Mouse (Mus musculus) frontal cortex, postnatal 10 days (tissue): ENCODE results near the gene Gucd1.
A peak's percentile ranks its signal among the peaks of the same experiment; 100 is the strongest.
"Not testable (repeated sequence)": the region's sequence is repeated elsewhere in the genome, so short reads cannot be mapped to it uniquely, and the experiment has no call there.

Experiments used
- DNase-seq, 2 experiments: peaks; one replicate each; pipeline ENCODE4 v3.0.0; 2022; ENCODE audit warnings: low spot score in 2 of 2, mixed read lengths in 1 of 2

Gene Gucd1

DNA sequence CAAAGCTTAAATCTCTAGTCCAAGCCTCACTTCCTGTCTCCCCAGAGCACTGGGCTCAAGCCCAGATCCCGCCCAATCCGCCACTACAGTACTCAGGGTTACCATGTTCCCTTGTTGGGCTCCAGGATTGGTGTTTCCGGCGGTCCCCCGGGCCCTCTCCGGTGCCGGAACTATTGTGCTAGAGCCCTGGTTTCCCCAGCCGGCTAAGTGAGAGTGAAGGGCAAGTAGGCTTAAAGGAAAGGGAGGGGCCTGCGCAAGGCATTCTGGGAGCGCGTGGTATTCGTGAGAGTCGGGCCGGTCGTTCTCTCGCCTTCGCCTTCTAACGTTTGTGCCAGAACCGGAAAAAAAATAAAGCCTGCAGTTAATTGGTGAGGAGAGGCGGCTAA, at the start of gene Gucd1:
Gene Gucd1 (minus strand): TSS at position 215 of the 386 bp plus-strand sequence.
- DNase-seq: peak; percentile 97 to 98

DNA sequence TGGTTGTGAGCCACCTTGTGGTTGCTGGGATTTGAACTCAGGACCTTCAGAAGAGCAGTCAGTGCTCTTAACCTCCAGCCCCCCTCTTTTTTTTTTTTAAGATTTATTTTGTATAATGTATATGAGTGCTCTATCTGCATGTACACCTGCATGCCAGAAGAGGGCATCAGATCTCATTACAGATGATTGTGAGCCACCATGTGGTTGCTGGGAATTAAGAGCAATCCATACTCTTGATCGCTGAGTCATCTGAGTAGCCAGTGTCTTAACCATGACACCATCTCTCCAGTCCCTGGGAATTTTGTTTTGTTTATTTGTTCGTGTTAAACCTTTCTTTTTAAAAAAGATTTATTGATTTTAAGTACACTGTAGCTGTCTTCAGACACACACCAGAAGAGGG, 49.0 kb upstream of the Gucd1 start:
- DNase-seq: not testable (repeated sequence)

DNA sequence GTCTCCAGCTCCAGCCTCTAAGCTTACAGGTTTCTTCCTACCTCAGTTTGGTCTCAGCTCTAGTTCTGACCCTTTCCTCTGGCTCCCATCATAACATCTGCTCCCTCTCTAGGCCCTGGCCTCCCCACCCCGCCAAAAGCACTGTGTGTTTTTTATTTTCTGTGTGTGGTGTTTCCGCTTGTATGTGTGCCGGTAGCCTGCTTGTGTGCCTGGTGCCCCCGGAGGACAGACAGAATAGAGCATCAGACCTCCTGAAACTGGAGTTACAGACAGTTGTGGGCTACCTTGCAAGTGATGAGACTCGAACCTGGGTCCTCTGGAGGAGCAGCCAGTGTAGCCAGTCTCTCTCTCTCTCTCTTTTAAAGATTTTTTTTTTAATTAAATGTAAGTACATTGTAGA, 48.5 kb upstream of the Gucd1 start:
- DNase-seq: no peak

GRCm38 (mm10) chr10:75565906-75566305, 48.1 kb upstream of the Gucd1 start:
- DNase-seq: no peak

- DNase-seq: no peak
These were observed 47.7 kb upstream of the Gucd1 start for GRCm38 (mm10) chr10:75565436-75565835.

DNA sequence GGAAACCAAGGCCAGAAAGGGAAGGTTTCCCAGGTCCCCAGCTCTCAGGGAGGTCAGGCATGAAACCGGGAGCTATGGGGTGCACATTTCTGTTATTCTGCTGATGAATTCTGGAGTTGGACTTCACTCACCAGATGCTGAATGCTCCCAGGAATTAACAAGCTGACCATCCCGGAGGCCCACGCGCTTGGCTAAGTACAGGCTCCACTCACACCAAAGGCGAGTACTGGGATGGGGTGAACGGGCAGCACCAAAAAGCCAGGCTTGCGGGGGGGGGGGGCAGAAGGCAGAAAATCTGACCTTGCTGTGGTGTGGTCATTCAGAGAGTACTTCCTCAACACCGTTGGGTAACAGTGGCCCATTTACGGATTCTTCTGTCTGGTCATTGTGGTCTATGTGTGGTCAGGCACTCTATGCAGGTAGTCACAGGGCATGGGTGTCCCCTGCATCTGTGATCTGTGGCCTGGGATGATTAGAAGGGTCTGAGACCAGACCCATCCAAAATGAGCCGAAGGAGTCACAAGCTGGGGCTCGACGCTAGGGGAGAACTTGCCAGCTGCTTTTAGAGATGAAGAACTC, 47.0 kb upstream of the Gucd1 start:
- DNase-seq: no peak

- no peak for DNase-seq
These were observed 44.8 kb upstream of the Gucd1 start for GRCm38 (mm10) chr10:75562596-75562995.

DNA sequence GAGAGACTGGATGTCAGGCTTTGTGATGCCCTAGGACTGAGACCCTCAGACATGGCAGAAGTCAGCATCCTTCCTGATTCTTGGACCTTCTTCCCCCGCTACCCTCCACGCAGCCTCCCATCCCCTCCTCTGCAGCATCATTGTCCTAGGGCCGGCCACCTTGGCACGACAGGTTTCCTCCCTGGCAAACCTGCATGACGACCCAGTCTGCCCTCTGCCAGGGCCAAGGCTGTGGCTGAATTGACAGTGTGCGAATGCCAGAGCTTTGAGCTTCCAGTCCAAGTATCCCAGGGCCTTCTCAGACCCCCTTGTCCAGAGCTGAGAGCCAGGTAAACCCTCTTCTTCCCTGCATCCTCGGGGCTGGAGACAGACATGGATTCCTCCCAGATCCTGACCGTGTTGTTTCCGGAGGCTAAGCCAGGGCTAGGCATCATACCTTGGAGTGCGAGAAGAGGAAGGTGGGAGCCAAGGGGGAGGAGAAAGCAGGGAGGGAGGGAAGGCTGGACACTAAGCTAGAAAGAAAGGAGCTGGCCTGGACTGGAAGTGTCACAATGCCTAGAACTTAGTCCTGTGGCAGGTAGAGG, 43.4 kb upstream of the Gucd1 start, which contains the start of gene Ggt1:
Gene Ggt1 (plus strand): TSS at position 534 of the 584 bp plus-strand sequence.
- DNase-seq: no peak

DNA sequence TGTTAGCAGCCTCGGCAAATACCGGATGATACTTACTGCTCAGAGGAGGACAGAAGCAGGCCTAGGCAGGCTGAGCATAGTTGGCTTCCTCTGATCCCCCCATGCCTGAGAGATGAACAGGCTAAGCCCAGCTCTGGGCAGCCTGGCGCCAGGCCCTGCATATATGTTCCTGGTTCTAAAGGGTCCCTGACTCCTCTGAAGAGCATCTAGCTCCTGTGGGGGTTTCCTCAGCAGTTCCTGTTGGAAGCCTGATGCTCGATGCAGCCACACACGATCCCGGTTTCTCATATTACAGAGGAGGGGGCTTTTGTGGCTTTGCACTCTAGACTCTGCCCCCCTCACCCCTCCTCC, 42.8 kb upstream of the Gucd1 start:
- no peak for DNase-seq

DNA sequence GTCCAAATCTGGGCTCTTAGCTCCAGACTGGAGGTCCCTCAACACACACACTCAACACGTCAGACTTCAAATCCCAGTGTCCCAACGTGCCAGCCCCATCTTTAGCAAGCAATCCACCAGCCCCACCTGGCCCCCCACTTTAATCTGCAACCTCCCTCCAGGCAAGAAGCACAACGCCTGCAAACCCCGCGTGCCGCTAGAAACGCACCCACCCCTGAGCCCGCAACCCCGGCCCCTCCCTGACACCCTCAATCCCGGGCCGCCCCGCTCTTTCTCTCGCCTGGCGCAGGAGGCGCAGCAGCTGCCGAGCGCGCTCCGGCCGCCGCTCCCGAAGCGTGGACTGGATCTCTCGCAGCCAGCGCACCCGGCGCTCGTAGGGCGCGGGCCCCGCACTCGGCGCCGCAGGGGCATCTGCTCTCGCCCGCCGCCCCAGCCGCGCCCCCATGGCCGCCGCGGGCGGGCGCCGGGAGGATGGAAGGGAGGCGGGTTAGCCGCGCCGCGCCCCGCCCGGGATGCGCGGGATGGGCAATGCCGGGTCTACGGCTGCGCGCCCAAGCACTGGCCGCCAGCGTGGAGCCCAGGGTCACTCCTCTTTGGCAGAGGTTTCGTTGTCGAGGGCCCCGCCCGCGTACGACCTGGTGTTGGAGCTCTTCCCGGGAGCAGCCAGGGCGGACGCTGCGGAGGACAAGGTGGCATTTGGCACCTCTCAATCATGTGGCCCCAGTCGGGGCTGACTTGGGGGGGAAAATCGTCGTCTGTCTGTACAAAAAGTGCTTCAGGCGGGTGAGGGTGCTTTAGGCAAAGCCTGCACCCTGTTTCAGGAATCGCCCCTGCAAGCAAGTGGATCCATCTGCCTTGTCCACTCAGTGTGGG, 42.1 kb upstream of the Gucd1 start, which contains the start of gene Lrrc75b:
Gene Lrrc75b (minus strand): TSS at position 655 of the 873 bp plus-strand sequence.
- DNase-seq: peak in 1 of 2 experiments; percentile 42

DNA sequence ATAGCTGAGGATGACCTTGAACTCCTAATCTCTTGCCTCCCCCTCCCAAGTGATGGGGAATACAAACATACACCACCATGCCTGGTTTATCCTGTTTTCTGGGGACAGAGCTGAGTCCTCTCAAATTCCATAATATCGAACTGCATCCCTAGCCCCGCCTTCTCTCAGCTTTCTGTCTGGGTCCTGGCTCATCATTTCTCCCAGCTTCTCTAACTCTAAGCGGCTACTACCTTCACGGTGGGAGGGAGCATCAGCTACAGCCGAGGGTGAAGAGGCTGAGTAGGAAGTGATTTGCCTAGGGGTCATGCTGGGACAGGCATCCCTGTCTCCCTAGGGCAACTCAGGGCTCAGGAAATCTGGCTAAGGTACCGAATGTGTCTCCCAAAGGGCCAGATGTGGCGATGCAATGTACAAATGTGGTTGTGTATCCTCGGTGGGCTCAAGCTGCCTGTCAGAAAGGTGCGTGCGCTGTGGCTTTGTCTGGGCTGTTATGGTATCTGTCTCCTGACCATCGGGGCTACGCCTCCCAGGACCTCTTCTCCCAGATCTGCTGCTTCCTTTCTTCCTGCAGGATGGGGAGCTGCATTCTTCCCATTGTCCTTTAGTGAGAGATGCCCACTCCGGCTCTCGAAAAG, 41.4 kb upstream of the Gucd1 start:
- no peak for DNase-seq

GRCm38 (mm10) chr10:75558515-75558914, 40.7 kb upstream of the Gucd1 start:
- peak in 1 of 2 experiments; percentile 36 for DNase-seq

DNA sequence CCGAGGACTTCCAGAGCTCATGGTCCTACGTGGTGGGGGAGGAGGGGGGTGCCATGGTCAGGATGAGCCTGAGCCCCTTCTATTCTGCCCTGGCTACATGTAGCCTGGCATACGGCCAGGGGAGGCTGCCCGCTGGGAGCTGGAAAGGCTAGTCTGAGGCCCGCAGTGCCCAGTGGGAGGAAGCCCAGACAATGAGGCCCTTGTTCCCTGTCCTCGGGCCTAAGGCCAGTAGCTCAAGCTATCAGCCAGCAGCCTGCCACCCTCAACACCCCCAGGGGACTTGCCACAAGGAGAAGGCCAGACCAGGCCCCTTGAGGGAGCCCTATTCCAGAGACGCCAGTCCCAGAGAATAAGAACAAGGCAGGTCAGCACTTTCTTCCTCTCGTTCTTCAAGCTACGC, 38.3 kb upstream of the Gucd1 start:
- peak; percentile 71 to 83 for DNase-seq

GRCm38 (mm10) chr10:75555557-75555956, 37.8 kb upstream of the Gucd1 start:
- DNase-seq: no peak

- DNase-seq: no peak
These were observed 36.3 kb upstream of the Gucd1 start for GRCm38 (mm10) chr10:75554090-75554489.

DNA sequence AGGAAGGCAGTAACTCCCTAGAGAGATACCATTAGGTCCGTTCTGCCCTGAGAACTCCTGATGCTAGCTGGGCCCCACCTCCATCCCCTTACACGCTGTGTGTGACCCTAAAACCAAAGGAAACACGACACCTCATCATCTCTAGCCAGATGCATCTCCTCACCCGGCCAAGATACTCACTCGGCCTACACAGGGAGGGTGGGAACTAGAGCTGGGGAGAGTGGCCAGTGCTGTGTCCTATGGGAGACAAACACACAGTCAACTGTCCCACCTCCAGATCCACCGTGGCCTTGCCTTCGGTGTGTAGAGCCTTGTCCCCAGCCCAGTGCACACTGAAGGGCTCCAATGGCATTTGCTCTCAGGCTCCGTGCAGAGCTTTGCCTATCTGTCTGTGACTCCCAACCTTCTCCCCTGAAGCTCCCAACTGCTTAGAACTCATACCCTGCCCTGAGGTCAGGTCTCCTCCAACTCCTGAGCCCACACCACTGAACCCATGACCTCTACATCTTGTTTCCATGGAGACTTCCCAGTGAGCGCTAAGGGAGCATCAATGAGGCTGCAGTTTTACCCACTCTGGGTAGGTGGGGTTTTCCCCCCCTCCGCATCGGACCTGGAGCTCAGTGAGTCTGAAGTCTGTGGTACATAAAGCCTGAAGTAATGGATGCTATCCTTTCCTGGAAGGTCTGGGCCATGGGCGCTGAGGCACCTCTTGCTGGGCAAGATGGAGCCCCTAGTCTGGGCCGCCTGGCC, 35.1 kb upstream of the Gucd1 start:
- DNase-seq: no peak

GRCm38 (mm10) chr10:75552106-75552505, 34.3 kb upstream of the Gucd1 start:
- DNase-seq: no peak

GRCm38 (mm10) chr10:75551175-75551574, 33.4 kb upstream of the Gucd1 start:
- DNase-seq: no peak

DNA sequence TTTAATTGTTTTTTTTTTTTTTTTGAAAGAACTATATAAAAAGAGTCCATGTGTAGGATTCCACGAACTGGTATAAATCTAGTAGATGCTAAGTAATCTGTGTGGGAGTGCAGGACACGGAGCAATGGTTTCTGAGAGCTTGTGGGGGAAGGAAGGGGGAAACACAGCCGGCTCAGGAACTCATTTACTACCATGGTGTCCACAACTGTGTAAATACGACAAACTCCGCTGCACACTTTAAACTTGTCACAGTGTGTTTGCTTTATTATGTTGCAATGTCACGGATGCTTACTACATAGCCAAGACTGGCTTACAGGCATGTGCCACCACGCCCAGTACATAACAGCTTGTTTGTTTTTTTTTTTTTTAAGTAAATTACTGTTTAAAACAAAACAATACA, 32.1 kb upstream of the Gucd1 start:
- no peak for DNase-seq

GRCm38 (mm10) chr10:75548486-75548885, 30.7 kb upstream of the Gucd1 start:
- DNase-seq: no peak

DNA sequence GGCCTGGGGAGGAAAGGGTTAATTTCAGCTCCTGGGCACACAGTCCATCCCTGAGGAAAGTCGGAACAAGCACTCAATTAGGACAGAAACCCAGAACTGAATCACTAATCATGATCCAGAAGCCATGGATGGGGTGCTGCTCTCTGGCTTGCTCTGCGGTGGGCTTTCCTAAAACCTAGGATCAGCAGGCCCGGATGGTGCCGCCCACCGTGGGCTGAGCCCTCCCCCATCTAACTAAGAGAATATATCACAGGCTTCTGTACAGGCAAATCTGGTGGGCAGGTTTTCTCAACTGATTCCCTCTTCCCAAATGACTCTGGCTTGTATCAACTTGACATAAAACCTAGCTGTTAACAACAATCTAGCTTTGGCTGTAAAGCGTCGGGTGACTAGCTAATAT, 30.1 kb upstream of the Gucd1 start:
- no peak for DNase-seq

GRCm38 (mm10) chr10:75536123-75536522, 18.4 kb upstream of the Gucd1 start:
- DNase-seq: no peak
